ENCODE assay signal across 8 mouse cellular contexts in the genomic region with DNA sequence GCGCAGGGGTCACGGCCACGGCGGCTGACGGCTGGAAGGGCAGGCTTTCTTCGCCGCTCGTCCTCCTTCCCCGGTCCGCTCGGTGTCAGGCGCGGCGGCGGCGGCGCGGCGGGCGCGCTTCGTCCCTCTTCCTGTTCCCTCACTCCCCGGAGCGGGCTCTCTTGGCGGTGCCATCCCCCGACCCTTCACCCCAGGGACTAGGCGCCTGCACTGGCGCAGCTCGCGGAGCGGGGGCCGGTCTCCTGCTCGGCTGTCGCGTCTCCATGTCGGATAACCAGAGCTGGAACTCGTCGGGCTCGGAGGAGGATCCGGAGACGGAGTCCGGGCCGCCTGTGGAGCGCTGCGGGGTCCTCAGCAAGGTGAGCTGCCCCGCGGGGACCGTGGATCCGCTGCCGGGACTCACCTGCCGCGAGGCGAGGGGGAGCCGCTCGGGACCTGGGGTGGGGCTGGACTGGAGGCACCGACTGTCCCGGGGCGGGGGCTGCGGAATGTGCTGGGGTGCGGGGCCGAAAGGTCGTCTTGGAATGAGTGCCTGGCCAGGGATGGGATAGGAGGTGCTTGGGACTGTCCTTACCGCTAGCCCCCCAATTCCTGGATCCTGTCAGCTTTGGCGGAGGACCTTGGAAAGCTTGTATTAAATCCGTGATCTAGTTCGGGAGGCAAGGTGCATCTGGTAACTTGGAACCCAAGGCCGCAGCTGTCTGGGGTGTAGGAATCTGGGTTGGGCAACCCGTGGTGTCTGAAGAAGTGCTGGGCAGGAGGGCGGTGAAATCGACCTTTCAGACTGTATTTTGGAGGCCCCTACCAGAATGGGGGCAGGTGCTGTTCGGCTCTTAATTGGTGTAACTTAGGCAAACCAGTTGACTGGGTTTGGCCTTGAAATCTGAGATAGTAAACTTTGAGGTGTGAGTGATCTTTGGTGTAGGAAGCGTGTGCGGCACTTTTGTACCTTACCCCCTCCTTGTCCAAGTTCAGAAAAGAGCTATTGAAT. TPM values are rescaled to one million over a fixed set of nuclear protein-coding genes. Genes with fewer than 3 reads are reported as not detected.
DNase-seq lines count a peak whose midpoint lies in the region; ATAC-seq lines count a peak whose summit lies in the region.
"Had no signal": no experiment of that assay in that cellular context is flagged by ENCODE, and none has a peak within 500 bp of the region (broad histone marks: within the 10 kb centered on the region; RNA-seq: fewer than 3 reads in every experiment).

No protein-coding gene starts in this region.

- no peaks in the 10 kb centered on the region for H3K9me3 ChIP-seq in kidney, embryonic 15.5 days (replicated peaks)
- no peaks in the 10 kb centered on the region for H3K9me3 ChIP-seq in lung, embryonic 15.5 days

- H3K4me3 ChIP-seq in kidney, embryonic 15.5 days (replicated peaks) = peak overlapping the region; percentile 97
- peak overlapping the region; percentile 95 for H3K4me3 ChIP-seq in lung, embryonic 15.5 days

- H3K4me1 ChIP-seq in kidney, embryonic 15.5 days = peaks cover 19% of the 10 kb centered on the region
- H3K4me1 ChIP-seq in lung, embryonic 15.5 days = peaks cover 17% of the 10 kb centered on the region

- no peaks in the 10 kb centered on the region for H3K36me3 ChIP-seq in kidney, embryonic 15.5 days
- H3K36me3 ChIP-seq in lung, embryonic 15.5 days = no peaks in the 10 kb centered on the region

- DNase-seq in 3134 (ENCODE audit: extremely low read depth, insufficient read length, low spot score) (peak; percentile 70), 3T3-L1 (ENCODE audit: low read depth, low spot score) (peak; percentile 52)
- peak; percentile 36 for DNase-seq in c-Kit-negative CD71-positive TER-119-positive erythroid progenitor cells, embryonic 14.5 days (ENCODE audit: low read depth, low spot score)
- DNase-seq in gastrocnemius, postnatal 14 days = peak; percentile 48
- peak; percentile 62 for DNase-seq in ovary, postnatal 10 days (ENCODE audit: low spot score)

- ATAC-seq in kidney, embryonic 15.5 days (replicated peaks; ENCODE audit: low FRiP score) = peak; percentile 78
- peak; percentile 69 for ATAC-seq in lung, embryonic 15.5 days (ENCODE audit: borderline replicate concordance, extremely low read depth, low FRiP score, low TSS enrichment)

- peak overlapping the region; percentile 88 for H3K27ac ChIP-seq in kidney, embryonic 15.5 days
- peak overlapping the region; percentile 89 for H3K27ac ChIP-seq in lung, embryonic 15.5 days

- intact Hi-C loops in gastrocnemius, postnatal 14 days (cut with DNase I; ENCODE audit: low total_unique reads) = no loop called here

- peak overlapping the region; percentile 88 for H3K9ac ChIP-seq in kidney, embryonic 15.5 days
- H3K9ac ChIP-seq in lung, embryonic 15.5 days = peak overlapping the region; percentile 89

- no peaks in the 10 kb centered on the region for H3K27me3 ChIP-seq in kidney, embryonic 15.5 days
- H3K27me3 ChIP-seq in lung, embryonic 15.5 days = no peaks in the 10 kb centered on the region

- WGBS in kidney, embryonic 15.5 days = under 1% methylated on average over 72 of the region's 73 CpGs
- under 1% methylated on average over 61 of the region's 73 CpGs for WGBS in lung, embryonic 15.5 days

- H3K4me2 ChIP-seq in kidney, embryonic 15.5 days = peak overlapping the region; percentile 74
- peak overlapping the region; percentile 67 for H3K4me2 ChIP-seq in lung, embryonic 15.5 days

RNA-seq across cellular contexts. Expression of gene Col4a3bp, which starts 0.8 kb away (rescaled TPM):
- 10 to 100 TPM; 25.5 to 28.8 TPM for total RNA-seq in gastrocnemius, postnatal 14 days (2021)
- 9.6 and 10.3 TPM in 2 replicates for polyA plus RNA-seq in kidney, embryonic 15.5 days (2015; fragmentation: Nextera tagmentation; extraction: Ambion mirVana)
- 9.6 and 11.1 TPM in 2 replicates for polyA plus RNA-seq in lung, embryonic 15.5 days (2015; fragmentation: Nextera tagmentation; extraction: Ambion mirVana)

RNA-seq across cellular contexts. Expression of gene Polk, which starts 0.8 kb away (rescaled TPM):
- total RNA-seq in gastrocnemius, postnatal 14 days (2021) = 1 to 10 TPM; 3.3 to 4.0 TPM
- polyA plus RNA-seq in kidney, embryonic 15.5 days (2015; fragmentation: Nextera tagmentation; extraction: Ambion mirVana) = 9.2 and 9.7 TPM in 2 replicates
- polyA plus RNA-seq in lung, embryonic 15.5 days (2015; fragmentation: Nextera tagmentation; extraction: Ambion mirVana) = 8.1 and 8.7 TPM in 2 replicates

RNA-seq across cellular contexts. Expression of gene Gm17622, which starts 52.7 kb away (rescaled TPM):
- not detected for total RNA-seq in gastrocnemius, postnatal 14 days (2021)
- not detected in 2 replicates for polyA plus RNA-seq in kidney, embryonic 15.5 days (2015; fragmentation: Nextera tagmentation; extraction: Ambion mirVana)
- not detected in 2 replicates for polyA plus RNA-seq in lung, embryonic 15.5 days (2015; fragmentation: Nextera tagmentation; extraction: Ambion mirVana)
- total RNA-seq: heart, postnatal 14 days had no signal

Comparison
In these comparisons a context has a peak if more than half of its experiments do, and no peak if none do; other contexts are left out.
1. Peak in every context shown above with its lines: DNase-seq, ATAC-seq, H3K4me3 ChIP-seq and H3K27ac ChIP-seq.